Comparison of ENCODE assay signal across 20 mouse cellular contexts in genomic region chr3:74588703-74589362, GRCm38 (mm10).
DNase-seq lines count a peak whose midpoint lies in the region; ATAC-seq and TF ChIP-seq lines count a peak whose summit lies in the region.
"Had no signal": no experiment of that assay in that cellular context is flagged by ENCODE, and none has a peak within 500 bp of the region (broad histone marks: within the 10 kb centered on the region; RNA-seq: fewer than 3 reads in every experiment).

No protein-coding gene starts in this region.

- H3K36me3 ChIP-seq in liver, adult 2 months (ENCODE audit: control insufficient read depth, insufficient read depth, low read length): no peaks in the 10 kb centered on the region
- no peaks in the 10 kb centered on the region for H3K36me3 ChIP-seq in liver, embryonic 16.5 days (ENCODE audit: control insufficient read depth, insufficient read depth)
- H3K36me3 ChIP-seq in stomach, postnatal 0 days (ENCODE audit: control insufficient read depth, insufficient read depth, low read length): no peaks in the 10 kb centered on the region
- no peaks in the 10 kb centered on the region for H3K36me3 ChIP-seq in kidney, embryonic 16.5 days (ENCODE audit: insufficient read depth, low read length)
- no peaks in the 10 kb centered on the region for H3K36me3 ChIP-seq in midbrain, embryonic 15.5 days (replicated peaks)
- H3K36me3 ChIP-seq: embryonic facial prominence, embryonic 12.5 days; heart, embryonic 15.5 days; hindbrain, embryonic 15.5 days; limb, embryonic 12.5 days; midbrain, embryonic 13.5 days; neural tube, embryonic 13.5 days had no signal

- TF ChIP-seq CTCF in liver, adult 2 months (IDR thresholded peaks at IDR 0.05; ENCODE audit: low read depth, low read length): no peak
- no peak for TF ChIP-seq CTCF in stomach, postnatal 0 days (IDR thresholded peaks at IDR 0.05; ENCODE audit: low read depth)

- no peak for TF ChIP-seq EP300 in stomach, postnatal 0 days (optimal IDR thresholded peaks at IDR 0.05)

- no peak overlapping the region for H3K4me2 ChIP-seq in liver, embryonic 16.5 days (ENCODE audit: low read depth, low read length)
- H3K4me2 ChIP-seq in stomach, postnatal 0 days (replicated peaks; ENCODE audit: low read depth): no peak overlapping the region
- no peak overlapping the region for H3K4me2 ChIP-seq in kidney, embryonic 16.5 days (replicated peaks; ENCODE audit: low read depth, low read length)
- H3K4me2 ChIP-seq in midbrain, embryonic 15.5 days: no peak overlapping the region
- H3K4me2 ChIP-seq: embryonic facial prominence, embryonic 12.5 days; forebrain, embryonic 13.5 days; heart, embryonic 15.5 days; hindbrain, embryonic 15.5 days; limb, embryonic 12.5 days; midbrain, embryonic 13.5 days; neural tube, embryonic 13.5 days had no signal

- no peaks in the 10 kb centered on the region for H3K9me3 ChIP-seq in liver, embryonic 16.5 days (replicated peaks; ENCODE audit: control insufficient read depth, low read length)
- no peaks in the 10 kb centered on the region for H3K9me3 ChIP-seq in stomach, postnatal 0 days (ENCODE audit: control insufficient read depth, low read length)
- no peaks in the 10 kb centered on the region for H3K9me3 ChIP-seq in kidney, embryonic 16.5 days (ENCODE audit: low read length)
- H3K9me3 ChIP-seq in midbrain, embryonic 15.5 days: no peaks in the 10 kb centered on the region
- H3K9me3 ChIP-seq: embryonic facial prominence, embryonic 12.5 days; heart, embryonic 15.5 days; hindbrain, embryonic 15.5 days; limb, embryonic 12.5 days; midbrain, embryonic 13.5 days; neural tube, embryonic 13.5 days had no signal

- peak; percentile 93 for ATAC-seq in liver, embryonic 16.5 days (ENCODE audit: low read depth)
- ATAC-seq in stomach, postnatal 0 days (ENCODE audit: low FRiP score, low TSS enrichment): peak; percentile 99
- ATAC-seq in kidney, embryonic 16.5 days (ENCODE audit: low FRiP score, low TSS enrichment): no peak
- no peak for ATAC-seq in midbrain, embryonic 15.5 days (replicated peaks)
- ATAC-seq: forebrain, embryonic 13.5 days; midbrain, embryonic 13.5 days had no signal

- no peak overlapping the region for H3K9ac ChIP-seq in liver, adult 2 months (ENCODE audit: low read depth, low read length)
- no peak overlapping the region for H3K9ac ChIP-seq in liver, embryonic 16.5 days (ENCODE audit: low read depth, low read length)
- no peak overlapping the region for H3K9ac ChIP-seq in stomach, postnatal 0 days (ENCODE audit: low read length)
- no peak overlapping the region for H3K9ac ChIP-seq in kidney, embryonic 16.5 days (replicated peaks; ENCODE audit: low read length)
- no peak overlapping the region for H3K9ac ChIP-seq in midbrain, embryonic 15.5 days
- H3K9ac ChIP-seq: embryonic facial prominence, embryonic 12.5 days; forebrain, embryonic 13.5 days; heart, embryonic 15.5 days; hindbrain, embryonic 15.5 days; limb, embryonic 12.5 days; midbrain, embryonic 13.5 days; neural tube, embryonic 13.5 days had no signal

- no peak for TF ChIP-seq POLR2A in liver, adult 2 months (IDR thresholded peaks at IDR 0.05; ENCODE audit: extremely low read depth, insufficient read depth, low read length)

- no peak overlapping the region for H3K4me3 ChIP-seq in liver, adult 2 months (ENCODE audit: insufficient read depth, low read depth, low read length)
- H3K4me3 ChIP-seq in liver, embryonic 16.5 days (ENCODE audit: low read depth, low read length): no peak overlapping the region
- H3K4me3 ChIP-seq in stomach, postnatal 0 days (ENCODE audit: low read depth, low read length): no peak overlapping the region
- H3K4me3 ChIP-seq in kidney, embryonic 16.5 days (ENCODE audit: low read length): no peak overlapping the region
- H3K4me3 ChIP-seq in midbrain, embryonic 15.5 days: no peak overlapping the region
- H3K4me3 ChIP-seq: embryonic facial prominence, embryonic 12.5 days; erythroblast, embryonic 14.5 days; forebrain, embryonic 13.5 days; heart, embryonic 15.5 days; hindbrain, embryonic 15.5 days; limb, embryonic 12.5 days; midbrain, embryonic 13.5 days; neural tube, embryonic 13.5 days had no signal

- peak; percentile 30 for DNase-seq in urinary bladder, postnatal 14 days (ENCODE audit: low spot score)
- no peak for DNase-seq in urinary bladder, adult 2 months (ENCODE audit: low spot score)
- DNase-seq in liver, adult 2 months (ENCODE audit: extremely low read depth, low read depth, low spot score): peak; percentile 96
- DNase-seq in stomach, postnatal 0 days (ENCODE audit: low spot score): peak; percentile 59
- DNase-seq: cerebellum, adult 8-10 months; gastrocnemius, postnatal 36 days; heart, postnatal 4 days; kidney, adult 18-20 months; kidney, postnatal 36 days had no signal

- WGBS in liver, adult 2 months: 16% methylated on average over 3 of the region's 3 CpGs
- WGBS in liver, embryonic 16.5 days (ENCODE audit: insufficient replicate concordance): 43% methylated on average over 3 of the region's 3 CpGs
- 35% methylated on average over 3 of the region's 3 CpGs for WGBS in stomach, postnatal 0 days
- 63% methylated on average over 3 of the region's 3 CpGs for WGBS in kidney, embryonic 16.5 days
- 83% methylated on average over 3 of the region's 3 CpGs for WGBS in midbrain, embryonic 15.5 days

- H3K27me3 ChIP-seq in liver, adult 2 months (ENCODE audit: control insufficient read depth, insufficient read depth, low read length): no peaks in the 10 kb centered on the region
- no peaks in the 10 kb centered on the region for H3K27me3 ChIP-seq in liver, embryonic 16.5 days (ENCODE audit: control insufficient read depth, insufficient read depth, low read depth, low read length)
- H3K27me3 ChIP-seq in stomach, postnatal 0 days (ENCODE audit: control insufficient read depth, insufficient read depth, low read length): no peaks in the 10 kb centered on the region
- H3K27me3 ChIP-seq in kidney, embryonic 16.5 days (ENCODE audit: insufficient read depth, low read length): no peaks in the 10 kb centered on the region
- H3K27me3 ChIP-seq in midbrain, embryonic 15.5 days (replicated peaks): no peaks in the 10 kb centered on the region
- H3K27me3 ChIP-seq: embryonic facial prominence, embryonic 12.5 days; forebrain, embryonic 13.5 days; heart, embryonic 15.5 days; hindbrain, embryonic 15.5 days; limb, embryonic 12.5 days; midbrain, embryonic 13.5 days; neural tube, embryonic 13.5 days had no signal

- no peaks in the 10 kb centered on the region for H3K4me1 ChIP-seq in liver, adult 2 months (ENCODE audit: control insufficient read depth, insufficient read depth, low read length)
- no peaks in the 10 kb centered on the region for H3K4me1 ChIP-seq in liver, embryonic 16.5 days (ENCODE audit: control insufficient read depth, low read depth, low read length)
- no peaks in the 10 kb centered on the region for H3K4me1 ChIP-seq in stomach, postnatal 0 days (replicated peaks; ENCODE audit: control insufficient read depth, insufficient read depth)
- H3K4me1 ChIP-seq in kidney, embryonic 16.5 days (ENCODE audit: insufficient read depth, low read length): no peaks in the 10 kb centered on the region
- no peaks in the 10 kb centered on the region for H3K4me1 ChIP-seq in midbrain, embryonic 15.5 days
- H3K4me1 ChIP-seq: embryonic facial prominence, embryonic 12.5 days; forebrain, embryonic 13.5 days; heart, embryonic 15.5 days; hindbrain, embryonic 15.5 days; limb, embryonic 12.5 days; midbrain, embryonic 13.5 days; neural tube, embryonic 13.5 days had no signal

- no peak overlapping the region for H3K27ac ChIP-seq in liver, adult 2 months (replicated peaks; ENCODE audit: insufficient read depth, low read depth, low read length)
- H3K27ac ChIP-seq in liver, embryonic 16.5 days (ENCODE audit: low read length): no peak overlapping the region
- H3K27ac ChIP-seq in stomach, postnatal 0 days (replicated peaks): no peak overlapping the region
- no peak overlapping the region for H3K27ac ChIP-seq in kidney, embryonic 16.5 days (ENCODE audit: low read length)
- no peak overlapping the region for H3K27ac ChIP-seq in midbrain, embryonic 15.5 days
- H3K27ac ChIP-seq: embryonic facial prominence, embryonic 12.5 days; forebrain, embryonic 13.5 days; heart, embryonic 15.5 days; hindbrain, embryonic 15.5 days; limb, embryonic 12.5 days; midbrain, embryonic 13.5 days; neural tube, embryonic 13.5 days had no signal

- H3K79me2 ChIP-seq in liver, adult 2 months (ENCODE audit: control insufficient read depth, insufficient read depth, low read length): no peaks in the 10 kb centered on the region

Comparison
In these comparisons a context has a peak if more than half of its experiments do, and no peak if none do; other contexts are left out.
1. ATAC-seq: peak in liver, embryonic 16.5 days (single experiment) and stomach, postnatal 0 days (single experiment); none in kidney, embryonic 16.5 days (single experiment) and midbrain, embryonic 15.5 days (single experiment).